Mouse (Mus musculus) forebrain, embryonic 13.5 days (tissue): ENCODE measurements at regions not wholly inside any gene's neighbourhood (a gene's known extent, or its start where the extent isn't known, plus 50 kb on each side); places are given as distances from the start of the nearest gene placed in this dataset.
"Not testable (repeated sequence)": the region's sequence is repeated elsewhere in the genome, so short reads cannot be mapped to it uniquely, and the experiment has no call there.

ENCODE experiments used
- ATAC-seq: fragments of 200-750 bp; cut with Nextera tagmentation; 2 replicates; pipeline ENCODE4 v1.8.0; 2017
- H3K27ac ChIP-seq: fragments of 300-500 bp; sonication (generic); 2 replicates; pipeline ENCODE4 v1.5.1; 2015; ENCODE audit warnings: inconsistent platforms, mild to moderate bottlenecking, moderate library complexity
- H3K27me3 ChIP-seq: fragments of 300-500 bp; sonication (generic); 2 replicates; pipeline ENCODE4 v1.6.1; 2015; ENCODE audit warnings: mild to moderate bottlenecking, inconsistent platforms
- H3K36me3 ChIP-seq: fragments of 300-500 bp; sonication (generic); 2 replicates; pipeline ENCODE4 v1.6.1; 2015; ENCODE audit warnings: mild to moderate bottlenecking, inconsistent platforms; ENCODE audit not compliant: poor library complexity, severe bottlenecking
- H3K4me1 ChIP-seq: fragments of 300-500 bp; sonication (generic); 2 replicates; pipeline ENCODE4 v1.6.1; 2015; ENCODE audit warnings: inconsistent platforms
- H3K4me2 ChIP-seq: fragments of 300-500 bp; sonication (generic); 2 replicates; pipeline ENCODE4 v1.6.1; 2015; ENCODE audit warnings: inconsistent platforms, mild to moderate bottlenecking, moderate library complexity
- H3K4me3 ChIP-seq: fragments of 300-500 bp; sonication (generic); 2 replicates; pipeline ENCODE4 v1.5.1; 2015; ENCODE audit warnings: mild to moderate bottlenecking, inconsistent platforms
- H3K9ac ChIP-seq: fragments of 300-500 bp; sonication (generic); 2 replicates; pipeline ENCODE4 v1.6.1; 2015; ENCODE audit warnings: mild to moderate bottlenecking, inconsistent platforms
- H3K9me3 ChIP-seq: fragments of 300-500 bp; sonication (generic); replicated peaks from 2 replicates; pipeline ENCODE4 v1.6.1; 2016; ENCODE audit warnings: inconsistent platforms
- WGBS: fragments of 180-500 bp; shearing (Covaris S2); methylation state at CpG from one replicate; pipeline ENCODE4 v1.1.7; 2015; 5-methylcytosine and 5-hydroxymethylcytosine counted together

- H3K4me2 ChIP-seq, H3K4me1 ChIP-seq, H3K9ac ChIP-seq, H3K27me3 ChIP-seq, H3K27ac ChIP-seq, ATAC-seq, H3K36me3 ChIP-seq, H3K4me3 ChIP-seq: not testable (repeated sequence)
- H3K9me3 ChIP-seq = peaks cover 10% of the 10 kb centered on the region
- 83% methylated on average over 2 of the region's 2 CpGs for WGBS
These were observed 804.9 kb upstream of the Zfp386 start for GRCm38 (mm10) chr12:115242661-115243060.

GRCm38 (mm10) chr12:115247298-115247697, 800.2 kb upstream of the Zfp386 start:
- H3K9me3 ChIP-seq, H3K4me2 ChIP-seq, H3K36me3 ChIP-seq, H3K27ac ChIP-seq, ATAC-seq, H3K4me3 ChIP-seq, H3K4me1 ChIP-seq, H3K27me3 ChIP-seq, H3K9ac ChIP-seq: not testable (repeated sequence)
- WGBS = 87% methylated on average over 3 of the region's 3 CpGs

GRCm38 (mm10) chr12:115257802-115258201, 789.7 kb upstream of the Zfp386 start:
- Histone ChIP-seq H3K27ac (no peak overlapping the region), H3K4me3 (no peak overlapping the region), H3K36me3 (no peaks in the 10 kb centered on the region), H3K27me3 (no peaks in the 10 kb centered on the region), H3K4me2 (no peak overlapping the region), H3K9me3 (peaks cover 19% of the 10 kb centered on the region), H3K9ac (no peak overlapping the region), H3K4me1 (no peaks in the 10 kb centered on the region)
- 74% methylated on average over 1 of the region's 1 CpGs for WGBS
- no peak for ATAC-seq

- WGBS = 95% methylated on average over 3 of the region's 3 CpGs
- Histone ChIP-seq H3K36me3 (no peaks in the 10 kb centered on the region), H3K9me3 (peaks cover 20% of the 10 kb centered on the region), H3K4me2 (no peak overlapping the region), H3K27me3 (no peaks in the 10 kb centered on the region), H3K9ac (no peak overlapping the region), H3K4me1 (no peaks in the 10 kb centered on the region), H3K4me3 (no peak overlapping the region), H3K27ac (no peak overlapping the region)
- ATAC-seq = no peak
These were observed 788.8 kb upstream of the Zfp386 start for GRCm38 (mm10) chr12:115258744-115259143.

GRCm38 (mm10) chr12:115262431-115262830, 785.1 kb upstream of the Zfp386 start:
- not testable (repeated sequence) for ATAC-seq, H3K4me3 ChIP-seq, H3K4me1 ChIP-seq, H3K27ac ChIP-seq, H3K4me2 ChIP-seq, H3K27me3 ChIP-seq, H3K36me3 ChIP-seq, H3K9ac ChIP-seq
- H3K9me3 ChIP-seq = peaks cover 29% of the 10 kb centered on the region

- ATAC-seq, H3K27ac ChIP-seq, H3K4me1 ChIP-seq, H3K36me3 ChIP-seq, H3K4me2 ChIP-seq, H3K27me3 ChIP-seq, H3K9ac ChIP-seq, H3K4me3 ChIP-seq: not testable (repeated sequence)
- H3K9me3 ChIP-seq = peaks cover 24% of the 10 kb centered on the region; the same call in 1 of the 2 replicates
- 62% methylated on average over 1 of the region's 1 CpGs for WGBS
These were observed 770.8 kb upstream of the Zfp386 start for GRCm38 (mm10) chr12:115276749-115277148.

GRCm38 (mm10) chr12:115293772-115294171, 753.8 kb upstream of the Zfp386 start:
- not testable (repeated sequence) for H3K27me3 ChIP-seq, ATAC-seq, H3K4me3 ChIP-seq, H3K36me3 ChIP-seq, H3K4me2 ChIP-seq, H3K4me1 ChIP-seq, H3K27ac ChIP-seq, H3K9ac ChIP-seq
- WGBS = 78% methylated on average over 4 of the region's 4 CpGs
- H3K9me3 ChIP-seq = 0 out of 2 replicates have a peak, but pooled peaks cover 11% of the 10 kb centered on the region

- ATAC-seq, H3K4me1 ChIP-seq: not testable (repeated sequence)
These were observed 749.5 kb upstream of the Zfp386 start for GRCm38 (mm10) chr12:115298041-115298440.

GRCm38 (mm10) chr12:115311956-115312355, 735.6 kb upstream of the Zfp386 start:
- Histone ChIP-seq H3K27me3 (no peaks in the 10 kb centered on the region), H3K9ac (no peak overlapping the region), H3K27ac (no peak overlapping the region), H3K4me1 (no peaks in the 10 kb centered on the region), H3K36me3 (no peaks in the 10 kb centered on the region), H3K4me2 (no peak overlapping the region), H3K9me3 (no peaks in the 10 kb centered on the region), H3K4me3 (no peak overlapping the region)
- no peak for ATAC-seq

More at GRCm38 (mm10) chr12:115298041-115298440, 749.5 kb upstream of the Zfp386 start:
- not testable (repeated sequence) for H3K4me3 ChIP-seq, H3K27me3 ChIP-seq, H3K9ac ChIP-seq, H3K4me2 ChIP-seq, H3K36me3 ChIP-seq, H3K27ac ChIP-seq, H3K9me3 ChIP-seq

- not testable (repeated sequence) for H3K27me3 ChIP-seq, ATAC-seq, H3K4me1 ChIP-seq, H3K36me3 ChIP-seq, H3K27ac ChIP-seq, H3K9me3 ChIP-seq, H3K9ac ChIP-seq, H3K4me2 ChIP-seq, H3K4me3 ChIP-seq
- 73% methylated on average over 1 of the region's 1 CpGs for WGBS
These were observed 734.9 kb upstream of the Zfp386 start for GRCm38 (mm10) chr12:115312604-115313003.

- H3K9me3 ChIP-seq, H3K27ac ChIP-seq, H3K36me3 ChIP-seq, H3K9ac ChIP-seq, H3K4me2 ChIP-seq, H3K4me1 ChIP-seq, H3K27me3 ChIP-seq, ATAC-seq, H3K4me3 ChIP-seq: not testable (repeated sequence)
These were observed 726.9 kb upstream of the Zfp386 start for GRCm38 (mm10) chr12:115320641-115321040.

- no peak for ATAC-seq
- H3K27ac ChIP-seq = no peak overlapping the region
- no peak overlapping the region for H3K9ac ChIP-seq
- H3K36me3 ChIP-seq = no peaks in the 10 kb centered on the region
- no peak overlapping the region for H3K4me2 ChIP-seq
- peaks cover 34% of the 10 kb centered on the region for H3K9me3 ChIP-seq
- no peak overlapping the region for H3K4me3 ChIP-seq
- no peaks in the 10 kb centered on the region for H3K4me1 ChIP-seq
- H3K27me3 ChIP-seq = no peaks in the 10 kb centered on the region
- WGBS = 59% methylated on average over 1 of the region's 1 CpGs
These were observed 719.1 kb upstream of the Zfp386 start for GRCm38 (mm10) chr12:115328439-115328838.

- peaks cover 21% of the 10 kb centered on the region for H3K9me3 ChIP-seq
- WGBS = 83% methylated on average over 3 of the region's 3 CpGs
- H3K4me2 ChIP-seq, H3K4me1 ChIP-seq, H3K27me3 ChIP-seq, H3K9ac ChIP-seq, H3K27ac ChIP-seq, H3K4me3 ChIP-seq, ATAC-seq, H3K36me3 ChIP-seq: not testable (repeated sequence)
These were observed 712.8 kb upstream of the Zfp386 start for GRCm38 (mm10) chr12:115334770-115335169.
